Mouse (Mus musculus) kidney, adult 8-10 months (tissue): ENCODE results near the gene Acot6.

Source experiments
- DNase-seq, 2 experiments: peaks; one replicate each; pipeline ENCODE4 v3.0.0; 2022

The Acot6 gene

GRCm38 (mm10) chr12:84107012-84107411 lies 6.6 kb downstream of the Acot6 start:
- peak in 1 of 2 experiments; percentile 12 for DNase-seq

GRCm38 (mm10) chr12:84107692-84108091 lies 7.2 kb downstream of the Acot6 start:
- no peak for DNase-seq

GRCm38 (mm10) chr12:84109924-84110323 lies 9.5 kb downstream of the Acot6 start:
- DNase-seq, result no peak

GRCm38 (mm10) chr12:84110814-84111213 lies 10.4 kb downstream of the Acot6 start:
- no peak for DNase-seq

GRCm38 (mm10) chr12:84113676-84114075 lies 13.2 kb downstream of the Acot6 start:
- no peak for DNase-seq

- peak; percentile 88 for DNase-seq
Measured at GRCm38 (mm10) chr12:84114153-84114994, 13.9 kb downstream of the Acot6 start, which contains the start of gene Dnal1. TSS of gene Dnal1 (plus strand) at chr12:84114366.

GRCm38 (mm10) chr12:84119584-84119983 lies 19.1 kb downstream of the Acot6 start:
- no peak for DNase-seq

GRCm38 (mm10) chr12:84125892-84126291 lies 25.4 kb downstream of the Acot6 start:
- DNase-seq, result no peak

- no peak for DNase-seq
Measured at GRCm38 (mm10) chr12:84126899-84127298, 26.4 kb downstream of the Acot6 start.

GRCm38 (mm10) chr12:84128576-84128975 lies 28.1 kb downstream of the Acot6 start:
- DNase-seq, result no peak

GRCm38 (mm10) chr12:84129931-84130330 lies 29.5 kb downstream of the Acot6 start:
- no peak for DNase-seq

GRCm38 (mm10) chr12:84132265-84132664 lies 31.8 kb downstream of the Acot6 start:
- peak in 1 of 2 experiments; percentile 57 for DNase-seq

GRCm38 (mm10) chr12:84137131-84137530 lies 36.7 kb downstream of the Acot6 start:
- DNase-seq, result no peak

GRCm38 (mm10) chr12:84140135-84140534 lies 39.7 kb downstream of the Acot6 start:
- DNase-seq, result no peak

- DNase-seq, result no peak
Measured at GRCm38 (mm10) chr12:84141271-84141670, 40.8 kb downstream of the Acot6 start.

GRCm38 (mm10) chr12:84142281-84143050 lies 42.0 kb downstream of the Acot6 start:
- DNase-seq, result peak in 1 of 2 experiments; percentile 43

- DNase-seq, result peak in 1 of 2 experiments; percentile 47
Measured at GRCm38 (mm10) chr12:84147954-84148621, 47.6 kb downstream of the Acot6 start, which contains the start of gene Pnma1. TSS of gene Pnma1 (minus strand) at chr12:84148489.

GRCm38 (mm10) chr12:84148622-84149012 lies 48.2 kb downstream of the Acot6 start:
- DNase-seq, result no peak

GRCm38 (mm10) chr12:84149971-84150370 lies 49.5 kb downstream of the Acot6 start:
- no peak for DNase-seq

- DNase-seq, result no peak
Measured at GRCm38 (mm10) chr12:84150976-84151375, 50.5 kb downstream of the Acot6 start.

GRCm38 (mm10) chr12:84151911-84152310 lies 51.5 kb downstream of the Acot6 start:
- DNase-seq, result no peak

- DNase-seq, result peak in 1 of 2 experiments; percentile 1
Measured at GRCm38 (mm10) chr12:84152352-84153190, 52.1 kb downstream of the Acot6 start.
